Mouse (Mus musculus): ENCODE measurements at regions not wholly inside any gene's neighbourhood (a gene's known extent, or its start where the extent isn't known, plus 50 kb on each side); places are given as distances from the start of the nearest gene placed in this dataset.
"Not testable (repeated sequence)": the region's sequence is repeated elsewhere in the genome, so short reads cannot be mapped to it uniquely, and the experiment has no call there.

DNA sequence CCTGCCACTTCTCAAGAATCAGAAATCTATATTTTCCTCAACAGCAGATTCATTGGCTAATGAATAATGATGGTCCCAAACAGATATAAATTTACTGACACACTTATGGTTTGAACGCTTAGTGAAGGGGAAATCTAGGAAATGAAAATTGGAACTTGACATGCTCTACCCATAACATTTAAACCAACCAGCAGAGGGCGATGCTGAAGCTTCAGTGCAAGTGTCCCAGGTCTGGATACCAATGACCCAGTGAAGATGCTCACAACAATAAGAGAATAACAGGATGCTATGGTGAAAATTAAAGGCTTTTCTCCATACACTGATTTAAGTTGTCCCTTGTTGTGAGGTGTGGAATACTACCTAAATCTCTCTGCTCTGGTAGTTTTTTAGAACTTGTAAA, 236.0 kb upstream of the Rorb start:
- peak; percentile 21 for DNase-seq (ENCODE audit: low spot score)

DNA sequence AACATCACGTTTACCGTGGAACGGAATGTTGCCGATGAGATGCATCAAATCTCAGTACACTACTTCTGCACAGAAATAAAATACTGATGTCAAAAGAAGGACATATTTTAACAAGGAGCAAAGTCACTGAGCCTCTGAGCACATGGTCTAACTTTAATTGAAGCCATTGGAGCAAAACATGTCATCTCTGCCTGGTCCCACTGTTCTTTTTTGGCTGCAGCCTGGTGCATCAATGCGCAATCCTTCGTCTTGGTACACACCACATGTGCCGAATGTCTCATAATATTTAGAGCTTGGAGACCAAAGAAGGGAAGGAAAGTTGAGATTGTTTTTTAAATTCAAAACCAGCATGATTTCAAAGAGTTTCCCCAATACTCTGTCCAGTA, 233.4 kb upstream of the Rorb start:
- no peak for DNase-seq (ENCODE audit: low spot score)

DNA sequence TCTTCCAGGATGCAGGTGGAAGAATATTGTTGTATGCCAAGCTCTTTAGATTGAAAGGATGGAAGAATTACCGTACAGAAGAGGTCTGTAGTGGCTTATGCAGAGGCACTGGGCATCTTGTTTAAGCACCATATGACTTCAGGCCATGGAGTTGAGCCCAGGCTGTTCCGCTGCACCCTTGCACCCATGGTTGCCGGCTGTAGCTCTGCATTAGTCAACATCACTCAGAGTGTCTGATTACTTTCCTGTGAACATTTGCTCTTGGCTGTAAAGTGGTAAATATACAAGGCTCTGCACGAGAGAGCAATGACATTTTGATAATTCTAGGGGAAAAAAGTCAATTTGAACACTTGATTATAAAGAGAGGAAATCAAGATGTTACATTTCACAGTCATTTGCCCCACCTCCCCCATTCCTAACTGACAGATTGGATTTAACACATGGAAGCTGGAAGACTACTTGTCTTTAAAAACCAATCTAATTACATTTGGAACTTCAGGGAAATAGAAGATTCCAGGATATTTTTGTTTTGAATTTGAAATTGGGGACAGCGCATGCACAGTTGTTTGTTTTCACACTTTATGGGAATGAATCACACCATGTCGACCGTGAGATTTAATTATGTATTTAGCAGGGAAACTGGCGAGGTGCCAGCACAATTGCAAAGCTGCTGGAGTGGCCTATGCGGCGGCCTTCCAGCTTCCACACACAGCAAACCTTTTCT, 232.9 kb upstream of the Rorb start:
- no peak for DNase-seq (ENCODE audit: low spot score)

DNA sequence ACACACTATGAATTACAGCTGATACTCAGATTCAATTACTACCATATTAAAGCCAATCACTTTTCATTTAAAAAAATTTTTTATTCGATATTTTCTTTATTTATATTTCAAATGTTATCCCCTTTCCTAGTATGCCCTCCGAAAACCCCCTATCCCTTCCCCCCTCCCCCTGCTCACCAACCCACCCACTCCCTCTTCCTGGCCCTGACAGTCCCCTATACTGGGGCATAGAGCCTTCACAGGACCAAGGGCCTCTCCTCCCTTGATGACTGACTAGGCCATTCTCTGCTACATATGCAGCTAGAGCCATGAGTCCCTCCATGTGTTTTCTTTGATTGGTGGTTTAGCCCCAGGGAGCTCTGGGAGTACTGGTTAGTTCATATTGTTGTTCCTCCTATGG, 196.1 kb upstream of the Rorb start:
- DNase-seq (ENCODE audit: low spot score): not testable (repeated sequence)

DNA sequence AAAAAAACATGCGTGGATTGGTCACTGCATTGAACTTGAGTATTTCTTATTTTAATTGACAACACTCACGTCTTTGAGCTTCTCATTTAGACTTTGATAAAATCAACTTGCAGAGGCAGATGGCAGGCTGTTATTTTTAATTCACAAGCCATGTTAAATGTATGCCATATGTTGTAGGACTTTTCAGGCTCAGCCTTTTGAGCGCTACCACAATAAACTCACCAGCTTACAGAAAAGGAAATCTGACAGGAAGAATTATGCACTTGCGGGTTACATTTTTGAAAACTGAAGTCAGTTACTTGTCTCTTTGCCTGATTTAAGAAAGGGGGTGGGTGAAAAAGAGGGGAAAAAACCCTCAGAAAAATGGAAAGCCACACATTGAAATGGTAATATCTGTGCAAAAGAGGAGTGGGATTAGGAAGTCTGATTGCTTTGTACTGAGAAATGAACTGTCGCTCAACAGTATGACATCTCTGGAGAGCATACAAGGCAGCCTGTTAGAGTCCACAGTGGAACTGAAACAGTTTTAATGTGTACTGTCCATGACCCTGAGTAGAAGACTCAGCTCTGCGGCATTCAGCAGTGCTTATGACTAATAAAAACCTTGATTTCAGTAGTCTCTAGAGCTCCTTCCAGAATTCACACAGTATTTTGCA, 195.6 kb upstream of the Rorb start:
- DNase-seq (ENCODE audit: low spot score): no peak

DNA sequence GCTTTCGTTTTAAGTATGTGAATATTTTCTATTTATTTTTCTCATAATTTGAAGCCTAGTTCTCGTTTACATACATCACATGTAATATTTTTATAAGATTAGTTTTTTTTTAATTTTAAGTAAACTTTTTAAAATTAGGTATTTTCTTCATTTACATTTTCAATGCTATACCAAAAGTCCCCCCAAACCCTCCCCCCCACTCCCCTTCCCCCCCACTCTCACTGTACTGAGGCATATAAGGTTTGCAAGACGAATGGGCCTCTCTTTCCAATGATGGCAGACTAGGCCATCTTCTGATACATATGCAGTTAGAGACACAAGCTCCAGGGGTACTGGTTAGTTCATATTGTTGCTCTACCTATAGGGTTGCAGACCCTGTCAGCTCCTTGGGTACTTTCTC, 174.9 kb upstream of the Rorb start:
- not testable (repeated sequence) for DNase-seq (ENCODE audit: low spot score)

DNA sequence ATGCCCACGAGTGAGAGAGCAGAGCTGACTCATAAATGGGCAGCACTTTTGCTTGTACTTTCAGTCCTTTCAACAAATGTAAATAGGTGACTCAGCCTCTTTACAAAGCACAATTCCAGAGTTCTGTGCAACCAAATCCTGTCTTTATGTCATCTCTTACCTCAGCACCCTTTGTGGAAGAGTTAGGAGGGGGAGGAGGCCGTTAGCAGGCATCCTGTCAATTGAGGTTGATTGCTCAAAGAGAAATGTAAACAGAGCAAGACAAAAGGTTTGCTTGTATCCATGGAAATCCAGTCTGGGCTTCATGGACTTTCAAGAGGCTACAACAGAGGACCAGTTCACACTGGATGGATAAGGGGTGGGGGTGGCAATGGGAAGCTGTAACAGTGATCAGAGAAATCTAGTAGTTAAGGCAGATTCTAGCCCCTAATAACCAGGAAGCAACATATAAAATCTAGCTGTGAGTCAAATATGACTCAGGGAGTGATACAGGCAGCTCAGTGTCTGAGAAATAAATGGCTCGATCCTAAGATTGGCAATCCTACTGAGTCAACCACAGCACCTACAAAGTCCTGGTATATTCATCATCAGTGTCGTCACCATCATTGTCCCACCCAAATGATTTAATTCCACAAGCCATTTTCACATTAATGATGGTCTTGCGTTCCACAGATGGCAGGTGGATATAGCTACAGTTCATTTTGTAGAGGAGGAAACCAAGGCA, 136.0 kb upstream of the Rorb start:
- peak; percentile 2 for DNase-seq (ENCODE audit: low spot score)

GRCm38 (mm10) chr19:19229305-19229994, 118.5 kb upstream of the Rorb start:
- no peak for DNase-seq (ENCODE audit: low spot score)

DNA sequence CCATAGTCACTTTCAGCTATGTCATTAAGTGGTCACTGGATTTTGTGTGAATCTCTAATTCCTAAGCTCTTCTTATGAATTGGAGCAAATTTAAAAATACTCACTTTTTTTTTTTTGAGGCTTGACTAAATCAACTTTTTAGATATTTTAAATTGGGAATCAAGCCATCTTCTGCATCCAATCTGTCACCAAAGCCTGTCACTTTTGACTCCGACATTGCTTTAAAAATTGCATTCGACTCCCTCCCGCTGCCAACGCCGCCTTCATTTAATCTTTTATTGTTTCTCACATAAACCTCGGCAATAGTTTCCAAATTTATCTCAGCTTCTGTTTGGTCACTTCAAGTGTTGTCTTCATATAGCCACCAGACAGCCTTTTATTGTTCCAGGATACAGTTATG, 109.8 kb upstream of the Rorb start:
- no peak for DNase-seq (ENCODE audit: low spot score)

- DNase-seq (ENCODE audit: low spot score): no peak
Observed at GRCm38 (mm10) chr19:19219352-19219751, 108.4 kb upstream of the Rorb start.

GRCm38 (mm10) chr19:19218700-19219099, 107.7 kb upstream of the Rorb start:
- no peak for DNase-seq (ENCODE audit: low spot score)

DNA sequence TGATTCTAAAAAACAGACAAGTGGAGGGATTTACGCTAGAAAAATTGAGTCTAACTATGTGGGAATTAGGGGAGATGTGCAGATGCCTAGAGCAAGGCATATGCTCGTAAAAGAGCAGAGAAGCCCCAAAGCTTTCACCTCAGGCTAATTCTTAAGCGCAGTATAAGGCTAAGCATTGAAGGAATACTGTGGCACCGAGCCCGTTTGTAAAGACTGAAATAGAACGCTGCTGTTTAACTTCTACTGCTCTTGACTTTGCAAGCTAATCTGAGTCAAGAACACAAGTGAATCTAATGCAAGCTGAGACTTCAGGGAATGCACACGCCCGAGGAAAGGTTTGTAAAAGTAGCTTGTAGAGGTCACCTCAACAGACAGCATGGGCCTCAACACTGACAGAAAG, 88.5 kb upstream of the Rorb start:
- DNase-seq (ENCODE audit: low spot score): no peak

DNA sequence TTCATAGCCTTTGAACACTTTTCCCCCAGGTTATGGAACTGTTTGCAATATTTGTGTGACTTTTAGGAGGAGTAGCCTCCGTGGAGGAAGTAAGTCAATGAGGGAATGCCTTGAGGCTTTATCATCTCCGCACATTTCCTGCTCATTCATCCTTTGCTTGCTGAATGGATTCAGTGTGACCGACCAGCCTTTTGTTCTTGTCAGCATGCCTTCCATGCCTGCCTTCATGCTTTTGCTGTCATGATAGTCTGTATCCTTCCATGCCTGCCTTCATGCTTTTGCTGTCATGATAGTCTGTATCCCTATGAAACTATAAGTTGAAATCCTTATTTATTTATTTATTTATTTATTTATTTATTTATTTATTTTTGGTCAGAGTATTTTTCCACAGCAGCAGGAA, 87.8 kb upstream of the Rorb start:
- no peak for DNase-seq (ENCODE audit: low spot score)

DNA sequence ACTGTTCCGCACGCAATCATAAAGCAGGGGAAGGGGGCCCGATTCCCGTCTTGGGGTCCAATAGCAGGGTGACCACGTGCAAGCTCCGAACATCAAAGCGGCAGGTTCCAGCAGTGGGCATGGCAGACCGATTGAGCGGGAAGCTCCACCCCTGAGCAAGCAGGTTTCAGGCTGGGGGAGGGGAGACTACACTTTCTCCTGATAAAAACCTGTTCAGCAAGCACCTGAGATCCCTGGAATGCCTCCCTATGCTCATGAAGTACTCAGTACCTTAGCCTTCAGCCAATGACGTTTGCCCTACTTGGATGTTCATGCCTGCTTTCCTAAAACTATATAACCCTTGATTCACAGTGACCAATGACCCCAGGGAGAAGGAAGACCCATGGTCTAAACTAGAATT, 83.7 kb upstream of the Rorb start:
- no peak for DNase-seq (ENCODE audit: low spot score)

GRCm38 (mm10) chr19:19194306-19194705, 83.3 kb upstream of the Rorb start:
- DNase-seq (ENCODE audit: low spot score): no peak

- no peak for DNase-seq (ENCODE audit: low spot score)
Observed at GRCm38 (mm10) chr19:19172767-19173166, 61.8 kb upstream of the Rorb start.

DNA sequence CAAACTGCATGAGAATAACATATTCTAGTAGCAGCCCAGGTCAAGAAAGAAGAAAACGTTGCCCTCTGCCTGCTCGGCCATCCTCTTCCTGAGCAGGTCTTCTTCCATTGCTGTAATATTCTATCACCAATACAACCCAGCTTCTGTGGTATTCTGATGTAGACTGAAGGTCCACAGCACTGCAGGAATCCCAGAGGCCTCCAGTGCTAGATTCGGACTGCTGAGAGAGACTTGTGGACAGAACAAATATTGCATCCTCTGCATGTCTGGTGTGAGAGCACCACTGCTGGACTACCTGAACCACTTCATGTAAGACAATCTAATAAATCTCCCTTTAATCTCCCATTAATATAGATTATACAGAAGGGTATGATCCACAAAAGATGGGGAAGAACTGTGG, 59.8 kb upstream of the Rorb start:
- DNase-seq (ENCODE audit: low spot score): no peak

Data from adipocyte (in vitro differentiated cells).